Mouse (Mus musculus) heart, postnatal 0 days (tissue): ENCODE data around the gene Cd59b. TPM values are rescaled to one million over a fixed set of nuclear protein-coding genes. Genes with fewer than 3 reads are reported as not detected.
A peak's percentile ranks its signal among the peaks of the same experiment; 100 is the strongest.
"Not testable (repeated sequence)": the region's sequence is repeated elsewhere in the genome, so short reads cannot be mapped to it uniquely, and the experiment has no call there.

Source experiments
- ATAC-seq: fragments of 200-750 bp; cut with Nextera tagmentation; 2 replicates; pipeline ENCODE4 v1.8.0; 2017; ENCODE audit warnings: low read depth, moderate number of reproducible peaks, moderate library complexity; ENCODE audit not compliant: insufficient read depth
- DNase-seq: peaks from one replicate; pipeline ENCODE4 v3.0.0-alpha.2; 2016; ENCODE audit warnings: low spot score
- H3K27ac ChIP-seq: fragments of 300-500 bp; sonication (generic); 2 replicates; pipeline ENCODE4 v1.5.1; 2014; ENCODE audit warnings: low read depth, mild to moderate bottlenecking
- H3K27me3 ChIP-seq: fragments of 300-500 bp; sonication (generic); 2 replicates; pipeline ENCODE4 v1.6.1; 2014; ENCODE audit warnings: low read length, mixed read lengths; ENCODE audit not compliant: control insufficient read depth, insufficient read depth
- H3K36me3 ChIP-seq: fragments of 300-500 bp; sonication (generic); replicated peaks from 2 replicates; pipeline ENCODE4 v1.6.1; 2014; ENCODE audit warnings: low read length, mixed read lengths; ENCODE audit not compliant: control insufficient read depth, insufficient read depth
- H3K4me1 ChIP-seq: fragments of 300-500 bp; sonication (generic); 2 replicates; pipeline ENCODE4 v1.6.1; 2014; ENCODE audit warnings: antibody characterized with exemption; ENCODE audit not compliant: control insufficient read depth, insufficient read depth
- H3K4me2 ChIP-seq: fragments of 300-500 bp; sonication (generic); 2 replicates; pipeline ENCODE4 v1.6.1; 2014; ENCODE audit warnings: low read depth, mild to moderate bottlenecking, low read length, moderate library complexity
- H3K4me3 ChIP-seq: fragments of 300-500 bp; sonication (generic); 2 replicates; pipeline ENCODE4 v1.5.1; 2014; ENCODE audit warnings: low read depth, low read length
- H3K9ac ChIP-seq: fragments of 300-500 bp; sonication (generic); replicated peaks from 2 replicates; pipeline ENCODE4 v1.6.1; 2014; ENCODE audit warnings: low read depth, low read length, mixed read lengths
- H3K9me3 ChIP-seq: fragments of 300-500 bp; sonication (generic); replicated peaks from 2 replicates; pipeline ENCODE4 v1.6.1; 2016; ENCODE audit warnings: low read length; ENCODE audit not compliant: control insufficient read depth
- CTCF ChIP-seq: IDR thresholded peaks from 2 replicates; pipeline ENCODE4 v1.5.1; 2016; ENCODE audit warnings: antibody characterized with exemption, control low read depth, low read depth
- EP300 ChIP-seq: IDR thresholded peaks from 2 replicates; pipeline ENCODE4 v1.6.1; 2016; ENCODE audit warnings: antibody characterized with exemption, low read depth
- WGBS: fragments of 180-500 bp; shearing (Covaris S2); extraction: QIAGEN DNeasy Blood & Tissue Kit; methylation state at CpG from one replicate; pipeline ENCODE4 v1.1.7; 2014; 5-methylcytosine and 5-hydroxymethylcytosine counted together
- polyA plus RNA-seq: library from polyadenylated mRNA; unstranded; fragments of >200 nt; fragmentation: Nextera tagmentation; extraction: Ambion mirVana; gene quantifications from 2 replicates; pipeline ENCODE4 v1.2.1, GENCODE M21; 2015
- total RNA-seq: library from RNA; depleted of rRNA; stranded (reverse); fragments of >200 nt; gene quantifications from 2 replicates; pipeline ENCODE4 v1.2.3, GENCODE M21; 2014; ENCODE audit warnings: low replicate concordance

The Cd59b gene
- total and polyA plus RNA-seq, 2 experiments from 2014 or later = 1.1 to 2.8 TPM

- DNase-seq (peak; percentile 91), ATAC-seq (peak; percentile 91)
- Histone ChIP-seq H3K27ac (peak within 1 kb of the TSS; percentile 98), H3K9me3 (no peaks in the 10 kb centered on the region), H3K4me2 (peak within 1 kb of the TSS; percentile 81), H3K9ac (peak within 1 kb of the TSS; percentile 81), H3K4me1 (peaks cover 18% of the 10 kb centered on the region), H3K27me3 (no peaks in the 10 kb centered on the region), H3K4me3 (peak within 1 kb of the TSS; percentile 56), H3K36me3 (no peaks in the 10 kb centered on the region)
- TF ChIP-seq CTCF (no peak), EP300 (no peak)
- 0% methylated on average over 15 of the region's 15 CpGs for WGBS
These were observed 26.1 kb downstream of the Cd59b start, which contains the start of gene Cd59a for GRCm38 (mm10) chr2:104095741-104096213. TSS of gene Cd59a (plus strand) at chr2:104095801.

DNA sequence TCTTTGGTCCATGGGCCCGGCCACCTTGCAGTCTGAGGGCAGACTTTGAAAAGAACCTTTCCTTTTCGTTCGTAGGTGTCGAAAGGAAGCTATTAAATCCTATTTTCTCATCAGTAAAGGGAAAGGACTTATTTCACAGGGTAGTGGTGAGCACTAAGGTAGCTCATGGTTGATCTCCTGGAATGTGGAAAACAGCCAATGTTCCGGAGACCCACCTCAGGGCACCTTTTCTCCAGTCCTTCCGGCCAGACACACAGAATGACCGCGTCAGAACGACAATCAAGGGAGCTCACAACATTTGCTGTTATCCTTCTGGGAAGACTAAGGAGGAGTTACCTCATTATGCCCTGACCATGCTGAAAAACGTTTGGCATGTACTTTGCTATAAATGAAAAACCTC lies 26.6 kb downstream of the Cd59b start:
- DNase-seq (no peak), ATAC-seq (no peak)
- no peak for TF ChIP-seq CTCF
- TF ChIP-seq EP300 = no peak
- no peaks in the 10 kb centered on the region for H3K36me3 ChIP-seq
- H3K4me2 ChIP-seq = peak overlapping the region; percentile 81
- H3K4me1 ChIP-seq = peaks cover 18% of the 10 kb centered on the region
- no peaks in the 10 kb centered on the region for H3K9me3 ChIP-seq
- peak overlapping the region; percentile 81 for H3K9ac ChIP-seq
- H3K4me3 ChIP-seq = peak overlapping the region; percentile 56
- WGBS = 10% methylated on average over 10 of the region's 10 CpGs
- H3K27me3 ChIP-seq = no peaks in the 10 kb centered on the region
- H3K27ac ChIP-seq = peak overlapping the region; percentile 98

GRCm38 (mm10) chr2:104096796-104097195 lies 27.1 kb downstream of the Cd59b start:
- DNase-seq = not testable (repeated sequence)

GRCm38 (mm10) chr2:104097396-104097795 lies 27.7 kb downstream of the Cd59b start:
- not testable (repeated sequence) for H3K9ac ChIP-seq
- peak overlapping the region; percentile 10; the same call in 1 of the 2 replicates for H3K4me2 ChIP-seq

More at GRCm38 (mm10) chr2:104096796-104097195, 27.1 kb downstream of the Cd59b start:
- not testable (repeated sequence) for H3K9ac ChIP-seq, H3K27me3 ChIP-seq, H3K36me3 ChIP-seq, H3K9me3 ChIP-seq
- peak overlapping the region; percentile 81 for H3K4me2 ChIP-seq
- H3K4me1 ChIP-seq = peaks cover 18% of the 10 kb centered on the region
- peak overlapping the region; percentile 98 for H3K27ac ChIP-seq
- WGBS = 39% methylated on average over 1 of the region's 1 CpGs
- peak; percentile 30; the same call in 1 of the 2 replicates for ATAC-seq
- H3K4me3 ChIP-seq = peak overlapping the region; percentile 56; the same call in 1 of the 2 replicates

GRCm38 (mm10) chr2:104098529-104099230 lies 29.0 kb downstream of the Cd59b start:
- Histone ChIP-seq H3K4me2 (0 out of 2 replicates have a peak overlapping the region, but pooled peaks have one; percentile 1), H3K27me3 (no peaks in the 10 kb centered on the region), H3K9ac (no peak overlapping the region), H3K9me3 (no peaks in the 10 kb centered on the region), H3K36me3 (no peaks in the 10 kb centered on the region), H3K4me3 (no peak overlapping the region), H3K27ac (peak overlapping the region; percentile 45), H3K4me1 (peaks cover 28% of the 10 kb centered on the region)
- ATAC-seq (no peak), DNase-seq (no peak)
- TF ChIP-seq CTCF (no peak), EP300 (no peak)
- 6% methylated on average over 3 of the region's 3 CpGs for WGBS

More at GRCm38 (mm10) chr2:104097396-104097795, 27.7 kb downstream of the Cd59b start:
- H3K36me3 ChIP-seq, H3K27ac ChIP-seq, H3K27me3 ChIP-seq, H3K4me3 ChIP-seq, ATAC-seq, H3K9me3 ChIP-seq, DNase-seq: not testable (repeated sequence)
- 87% methylated on average over 4 of the region's 4 CpGs for WGBS
- peaks cover 21% of the 10 kb centered on the region for H3K4me1 ChIP-seq

- Histone ChIP-seq H3K4me3 (no peak overlapping the region), H3K27ac (peak overlapping the region; percentile 45), H3K4me1 (peaks cover 28% of the 10 kb centered on the region), H3K27me3 (no peaks in the 10 kb centered on the region), H3K9ac (no peak overlapping the region), H3K36me3 (no peaks in the 10 kb centered on the region), H3K4me2 (0 out of 2 replicates have a peak overlapping the region, but pooled peaks have one; percentile 1), H3K9me3 (no peaks in the 10 kb centered on the region)
- DNase-seq (no peak), ATAC-seq (no peak)
- 94% methylated on average over 2 of the region's 2 CpGs for WGBS
- TF ChIP-seq EP300 = no peak
- no peak for TF ChIP-seq CTCF
These were observed 29.6 kb downstream of the Cd59b start for GRCm38 (mm10) chr2:104099231-104099585.
